In genomic region chr8:120607885-120608284, GRCm38 (mm10) we compare ENCODE assay signal across 9 mouse cellular contexts. TPM values are rescaled to one million over a fixed set of nuclear protein-coding genes. Genes with fewer than 3 reads are reported as not detected.
A peak's percentile ranks its signal among the peaks of the same experiment; 100 is the strongest.
DNase-seq lines count a peak whose midpoint lies in the region; ATAC-seq and TF ChIP-seq lines count a peak whose summit lies in the region.
"Had no signal": no experiment of that assay in that cellular context is flagged by ENCODE, and none has a peak within 500 bp of the region (broad histone marks: within the 10 kb centered on the region; RNA-seq: fewer than 3 reads in every experiment).

No protein-coding gene starts in this region.

- in situ Hi-C loops in Patski (cut with MboI; ENCODE audit: low pct_unique_long_range_greater_than_20kb): no loop called here

- TF ChIP-seq CTCF in Patski (IDR thresholded peaks at IDR 0.05): peak; percentile 97

- no peak for ATAC-seq in Patski
- ATAC-seq in liver, embryonic 15.5 days (ENCODE audit: insufficient read depth): no peak

- CTCF ChIA-PET in Patski (lab: Charles Lee): interaction anchor here (0.9 to 1.5 kb wide), 2 partner anchors 9 to 11 kb away, joined by 3 read pairs; no protein-coding TSS in a partner anchor

- H3K4me3 ChIP-seq in liver, embryonic 15.5 days (replicated peaks): peak overlapping the region; percentile 14; the same call in 1 of the 2 replicates
- H3K4me3 ChIP-seq: heart, embryonic 15.5 days had no signal

- POLR2A ChIA-PET in Patski (lab: Charles Lee): no interaction called here

- no peak overlapping the region for H3K27ac ChIP-seq in liver, embryonic 15.5 days (replicated peaks)
- H3K27ac ChIP-seq: heart, embryonic 15.5 days had no signal

- no peaks in the 10 kb centered on the region for H3K9me3 ChIP-seq in liver, embryonic 15.5 days (replicated peaks)
- H3K9me3 ChIP-seq: heart, embryonic 15.5 days had no signal

- H3K36me3 ChIP-seq in liver, embryonic 15.5 days (replicated peaks): no peaks in the 10 kb centered on the region
- H3K36me3 ChIP-seq: heart, embryonic 15.5 days had no signal

- H3K9ac ChIP-seq in liver, embryonic 15.5 days: no peak overlapping the region
- H3K9ac ChIP-seq: heart, embryonic 15.5 days had no signal

- peak; percentile 64 for DNase-seq in CD4-positive helper T cell, adult 2 months (ENCODE audit: low read depth, low spot score)
- DNase-seq in Patski (ENCODE audit: low read depth, low spot score): no peak
- peak; percentile 82 to 88 for DNase-seq in cerebellum, postnatal 25 days
- DNase-seq in gastrocnemius, adult 8-10 months (ENCODE audit: low spot score in 2 of 2): peak; percentile 47 to 62
- peak; percentile 79 to 91 for DNase-seq in kidney, postnatal 25 days
- peak; percentile 84 for DNase-seq in retina, embryonic 14.5 days (ENCODE audit: low spot score)
- peak; percentile 86 for DNase-seq in urinary bladder, postnatal 14 days (ENCODE audit: low spot score)

- WGBS in liver, embryonic 15.5 days (ENCODE audit: insufficient replicate concordance): 5% methylated on average over 7 of the region's 7 CpGs

- no peaks in the 10 kb centered on the region for H3K27me3 ChIP-seq in Patski
- peaks cover 9% of the 10 kb centered on the region; the same call in 1 of the 2 replicates for H3K27me3 ChIP-seq in liver, embryonic 15.5 days

- H3K4me2 ChIP-seq in liver, embryonic 15.5 days: peak overlapping the region; percentile 46
- H3K4me2 ChIP-seq: heart, embryonic 15.5 days had no signal

- peaks cover 10% of the 10 kb centered on the region for H3K4me1 ChIP-seq in liver, embryonic 15.5 days (replicated peaks)

RNA-seq across cellular contexts. Expression of gene Gins2, which starts 18.8 kb away (rescaled TPM):
- 28.6 TPM for polyA plus RNA-seq in Patski (2021)
- under 1 TPM in 3 of 4 experiments, not detected in 1; 0.09 to 0.43 (median 0.36) TPM for total RNA-seq in gastrocnemius, adult 8-10 months (2022)
- polyA plus RNA-seq in liver, embryonic 15.5 days (2015; fragmentation: Nextera tagmentation; extraction: Ambion mirVana): 50.1 and 52.3 TPM in 2 replicates

RNA-seq across cellular contexts. Expression of gene 1190005I06Rik, which starts 39.5 kb away (rescaled TPM):
- 3.7 TPM for polyA plus RNA-seq in Patski (2021)
- 1 to 10 TPM in 2 of 4 experiments, under 1 TPM in 1, not detected in 1; 0.89 to 1.1 (median 1.1) TPM for total RNA-seq in gastrocnemius, adult 8-10 months (2022)
- 0.92 and 1.2 TPM in 2 replicates for polyA plus RNA-seq in liver, embryonic 15.5 days (2015; fragmentation: Nextera tagmentation; extraction: Ambion mirVana)

RNA-seq across cellular contexts. Expression of gene Gm27021, which starts 60.0 kb away (rescaled TPM):
- polyA plus RNA-seq in Patski (2021): 1.4 TPM
- total RNA-seq in gastrocnemius, adult 8-10 months (2022): not detected
- polyA plus RNA-seq in liver, embryonic 15.5 days (2015; fragmentation: Nextera tagmentation; extraction: Ambion mirVana): 0.35 and 0.64 TPM in 2 replicates
